Mouse (Mus musculus): ENCODE results near the gene Adam19. TPM values are rescaled to one million over a fixed set of nuclear protein-coding genes. Genes with fewer than 3 reads are reported as not detected.
A peak's percentile ranks its signal among the peaks of the same experiment; 100 is the strongest.

Adam19 gene
- polyA plus RNA-seq, 1 experiment from 2014 or later: 6.5 TPM

DNA sequence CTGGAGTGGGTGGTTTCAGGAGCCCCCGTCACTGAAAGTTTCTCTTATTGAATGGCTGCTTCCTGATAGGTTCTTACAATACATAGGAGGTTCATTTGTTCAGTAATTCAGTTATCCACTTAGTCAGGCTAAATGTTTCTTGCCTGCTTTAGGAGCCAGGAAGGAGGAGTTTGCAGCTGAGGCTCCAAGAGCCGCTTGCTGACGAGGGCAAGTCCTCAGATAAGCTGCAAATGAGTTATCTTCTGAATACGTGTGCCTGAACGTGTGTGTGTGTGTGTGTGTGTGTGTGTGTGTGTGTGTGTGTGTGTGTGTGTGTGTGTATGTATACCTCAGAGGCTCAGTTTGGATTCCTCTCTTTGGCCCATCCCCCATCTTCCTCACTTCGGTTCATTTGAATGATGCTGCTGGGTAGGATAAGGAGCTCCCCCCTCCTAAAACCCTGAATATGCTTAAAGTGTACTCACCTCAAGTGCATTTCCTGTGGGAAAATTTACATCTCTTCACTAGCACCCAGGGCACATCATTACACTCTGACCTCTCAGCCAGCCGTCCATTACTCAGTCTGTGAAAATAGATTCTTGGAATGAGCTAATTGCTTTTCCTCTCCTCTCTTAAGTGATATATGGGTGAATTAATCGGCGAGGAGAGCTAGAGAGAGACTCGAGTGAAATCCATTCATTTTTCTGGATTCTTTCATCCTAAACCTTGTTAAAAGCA is 35.3 kb downstream of the Adam19 start:
- H3K9ac ChIP-seq (ENCODE audit: low read depth, low read length): no peak overlapping the region
- no peak for ATAC-seq (replicated peaks; ENCODE audit: low FRiP score, low read depth)
- peak; percentile 61 for DNase-seq (ENCODE audit: low spot score)
- TF ChIP-seq CTCF (IDR thresholded peaks at IDR 0.05; ENCODE audit: low read depth): no peak
- peaks cover 15% of the 10 kb centered on the region; the same call in 1 of the 2 replicates for H3K4me1 ChIP-seq (replicated peaks; ENCODE audit: insufficient read depth, low read length)
- no peak overlapping the region for H3K4me2 ChIP-seq (ENCODE audit: low read length)
- no peaks in the 10 kb centered on the region for H3K9me3 ChIP-seq (replicated peaks; ENCODE audit: low read length)
- no peak overlapping the region for H3K4me3 ChIP-seq (replicated peaks; ENCODE audit: low read depth, low read length)
- no peak overlapping the region for H3K27ac ChIP-seq
- H3K27me3 ChIP-seq (ENCODE audit: insufficient read depth, low read length): no peaks in the 10 kb centered on the region
- no peaks in the 10 kb centered on the region for H3K36me3 ChIP-seq (ENCODE audit: insufficient read depth, low read length)
- WGBS: 24% methylated on average over 10 of the region's 10 CpGs

DNA sequence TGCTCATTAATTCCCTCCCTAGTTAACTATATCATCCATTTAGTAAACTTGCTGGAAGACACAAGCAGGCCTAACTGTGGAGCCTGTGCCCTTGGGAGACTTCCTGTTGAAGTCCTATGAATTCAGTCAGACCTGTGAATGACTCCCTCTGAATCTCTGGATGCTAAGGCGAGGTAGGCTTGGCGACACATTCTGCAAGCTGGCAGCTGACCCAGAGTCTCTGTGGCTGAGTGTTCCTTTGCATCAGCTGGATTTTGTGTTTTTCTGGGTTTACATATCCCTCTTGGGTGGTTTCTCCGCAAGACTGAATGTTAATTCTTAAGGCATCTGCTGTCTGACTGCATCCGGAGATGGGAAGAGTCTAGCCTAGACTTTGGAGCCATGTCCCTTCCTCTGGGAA is 36.3 kb downstream of the Adam19 start:
- H3K27ac ChIP-seq: no peak overlapping the region
- H3K9ac ChIP-seq (ENCODE audit: low read depth, low read length): no peak overlapping the region
- WGBS: 85% methylated on average over 4 of the region's 4 CpGs
- peaks cover 15% of the 10 kb centered on the region; the same call in 1 of the 2 replicates for H3K4me1 ChIP-seq (replicated peaks; ENCODE audit: insufficient read depth, low read length)
- H3K9me3 ChIP-seq (replicated peaks; ENCODE audit: low read length): no peaks in the 10 kb centered on the region
- DNase-seq (ENCODE audit: low spot score) (no peak), ATAC-seq (replicated peaks; ENCODE audit: low FRiP score, low read depth) (no peak)
- no peaks in the 10 kb centered on the region for H3K36me3 ChIP-seq (ENCODE audit: insufficient read depth, low read length)
- no peak for TF ChIP-seq CTCF (IDR thresholded peaks at IDR 0.05; ENCODE audit: low read depth)
- no peak overlapping the region for H3K4me3 ChIP-seq (replicated peaks; ENCODE audit: low read depth, low read length)
- no peak overlapping the region for H3K4me2 ChIP-seq (ENCODE audit: low read length)
- no peaks in the 10 kb centered on the region for H3K27me3 ChIP-seq (ENCODE audit: insufficient read depth, low read length)

DNA sequence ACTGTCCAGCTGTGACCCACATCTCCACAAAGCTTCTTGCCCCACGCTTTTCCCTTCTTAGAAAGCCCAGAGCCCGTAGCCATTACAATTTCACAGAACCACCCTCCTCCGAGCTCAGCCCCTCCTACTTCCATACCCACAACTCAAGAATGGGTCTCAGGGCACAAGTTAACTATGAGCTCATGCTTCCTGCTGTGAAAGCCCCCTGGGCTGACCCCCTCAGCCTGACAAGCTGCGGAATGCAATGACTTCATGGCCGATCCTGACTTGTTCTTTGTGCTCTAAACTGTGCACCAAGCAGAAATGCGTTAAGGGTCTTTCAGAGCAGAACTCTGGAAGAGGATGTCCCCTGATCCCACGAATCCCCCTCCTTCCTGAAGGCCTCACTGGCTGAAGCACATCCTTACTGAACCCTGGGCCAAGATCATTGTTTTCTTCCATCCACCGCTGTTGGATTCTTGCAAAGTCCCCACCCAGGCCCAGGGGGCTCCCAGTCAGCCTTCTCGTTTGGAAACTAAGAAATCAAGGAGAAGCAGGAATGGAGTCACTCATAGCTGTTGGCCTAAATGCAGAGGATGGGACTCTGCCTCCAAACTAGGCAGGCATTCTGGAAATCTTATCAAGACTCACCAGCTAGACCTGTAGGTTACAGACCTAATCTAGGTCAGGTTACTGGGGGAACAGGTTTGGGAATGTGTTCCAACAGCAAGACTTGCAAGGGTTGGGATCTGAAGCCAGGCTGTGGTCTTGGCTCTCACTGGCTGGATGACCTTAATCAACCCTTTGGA is 39.9 kb downstream of the Adam19 start:
- no peak overlapping the region for H3K27ac ChIP-seq
- TF ChIP-seq CTCF (IDR thresholded peaks at IDR 0.05; ENCODE audit: low read depth): no peak

DNA sequence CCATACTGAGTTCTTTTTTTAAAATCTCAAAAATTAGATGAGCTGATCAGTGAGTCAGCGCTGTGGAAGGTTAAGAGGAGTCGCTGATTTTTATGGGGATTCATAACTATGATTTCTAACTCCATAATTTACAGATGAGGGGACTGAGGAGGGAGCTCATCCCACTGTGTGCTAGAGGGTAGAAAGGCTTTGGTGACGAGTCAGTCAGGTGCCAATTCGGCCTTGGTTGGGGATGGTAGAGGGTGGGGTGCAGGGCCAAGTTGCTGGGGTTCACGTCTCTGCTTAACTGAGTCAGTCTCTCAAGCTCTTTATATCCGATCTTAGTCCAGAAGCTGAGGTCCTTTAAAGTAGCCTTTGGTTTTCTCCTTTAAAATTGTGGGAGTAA is 40.5 kb downstream of the Adam19 start:
- H3K4me2 ChIP-seq (ENCODE audit: low read length): no peak overlapping the region
- no peak overlapping the region for H3K4me3 ChIP-seq (replicated peaks; ENCODE audit: low read depth, low read length)
- DNase-seq (ENCODE audit: low spot score) (no peak), ATAC-seq (replicated peaks; ENCODE audit: low FRiP score, low read depth) (no peak)
- 84% methylated on average over 6 of the region's 6 CpGs for WGBS
- no peak for TF ChIP-seq CTCF (IDR thresholded peaks at IDR 0.05; ENCODE audit: low read depth)
- H3K4me1 ChIP-seq (replicated peaks; ENCODE audit: insufficient read depth, low read length): 0 out of 2 replicates have a peak, but pooled peaks cover 7% of the 10 kb centered on the region
- no peak overlapping the region for H3K27ac ChIP-seq
- H3K36me3 ChIP-seq (ENCODE audit: insufficient read depth, low read length): 0 out of 2 replicates have a peak, but pooled peaks cover 7% of the 10 kb centered on the region
- H3K9ac ChIP-seq (ENCODE audit: low read depth, low read length): no peak overlapping the region
- no peaks in the 10 kb centered on the region for H3K27me3 ChIP-seq (ENCODE audit: insufficient read depth, low read length)
- H3K9me3 ChIP-seq (replicated peaks; ENCODE audit: low read length): no peaks in the 10 kb centered on the region

More for the DNA sequence above, 39.9 kb downstream of the Adam19 start:
- no peak overlapping the region for H3K4me2 ChIP-seq (ENCODE audit: low read length)
- H3K27me3 ChIP-seq (ENCODE audit: insufficient read depth, low read length): no peaks in the 10 kb centered on the region
- 0 out of 2 replicates have a peak, but pooled peaks cover 1% of the 10 kb centered on the region for H3K36me3 ChIP-seq (ENCODE audit: insufficient read depth, low read length)
- 60% methylated on average over 9 of the region's 9 CpGs for WGBS
- DNase-seq (ENCODE audit: low spot score) (peak; percentile 44), ATAC-seq (replicated peaks; ENCODE audit: low FRiP score, low read depth) (no peak)
- H3K4me1 ChIP-seq (replicated peaks; ENCODE audit: insufficient read depth, low read length): peaks cover 10% of the 10 kb centered on the region; the same call in 1 of the 2 replicates
- H3K4me3 ChIP-seq (replicated peaks; ENCODE audit: low read depth, low read length): no peak overlapping the region
- H3K9ac ChIP-seq (ENCODE audit: low read depth, low read length): no peak overlapping the region
- no peaks in the 10 kb centered on the region for H3K9me3 ChIP-seq (replicated peaks; ENCODE audit: low read length)

DNA sequence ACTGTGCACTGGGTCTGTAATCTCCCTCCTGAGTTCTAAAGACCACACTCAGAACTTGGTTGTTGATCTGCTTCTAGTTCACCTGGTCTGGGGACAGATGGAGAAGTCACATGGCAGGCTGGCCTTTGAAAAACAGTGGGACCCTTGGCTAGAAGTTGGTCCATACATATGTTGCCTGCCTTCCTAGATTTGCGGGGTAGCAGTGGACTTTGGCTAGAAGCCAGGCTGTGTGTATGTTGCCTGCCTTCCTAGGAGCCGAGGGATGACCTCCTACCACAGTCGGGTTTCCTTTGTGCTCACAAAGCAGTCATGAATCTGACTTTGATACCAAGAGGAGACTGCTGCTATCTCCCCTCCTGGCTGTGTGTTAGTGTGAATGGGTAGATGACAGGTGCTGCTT is 41.3 kb downstream of the Adam19 start:
- DNase-seq (ENCODE audit: low spot score) (no peak), ATAC-seq (replicated peaks; ENCODE audit: low FRiP score, low read depth) (no peak)
- Histone ChIP-seq H3K27me3 (ENCODE audit: insufficient read depth, low read length) (no peaks in the 10 kb centered on the region), H3K9me3 (replicated peaks; ENCODE audit: low read length) (no peaks in the 10 kb centered on the region), H3K27ac (no peak overlapping the region), H3K9ac (ENCODE audit: low read depth, low read length) (no peak overlapping the region), H3K4me1 (replicated peaks; ENCODE audit: insufficient read depth, low read length) (0 out of 2 replicates have a peak, but pooled peaks cover 3% of the 10 kb centered on the region), H3K36me3 (ENCODE audit: insufficient read depth, low read length) (0 out of 2 replicates have a peak, but pooled peaks cover 7% of the 10 kb centered on the region), H3K4me2 (ENCODE audit: low read length) (no peak overlapping the region), H3K4me3 (replicated peaks; ENCODE audit: low read depth, low read length) (no peak overlapping the region)
- 76% methylated on average over 3 of the region's 3 CpGs for WGBS
- TF ChIP-seq CTCF (IDR thresholded peaks at IDR 0.05; ENCODE audit: low read depth): no peak

DNA sequence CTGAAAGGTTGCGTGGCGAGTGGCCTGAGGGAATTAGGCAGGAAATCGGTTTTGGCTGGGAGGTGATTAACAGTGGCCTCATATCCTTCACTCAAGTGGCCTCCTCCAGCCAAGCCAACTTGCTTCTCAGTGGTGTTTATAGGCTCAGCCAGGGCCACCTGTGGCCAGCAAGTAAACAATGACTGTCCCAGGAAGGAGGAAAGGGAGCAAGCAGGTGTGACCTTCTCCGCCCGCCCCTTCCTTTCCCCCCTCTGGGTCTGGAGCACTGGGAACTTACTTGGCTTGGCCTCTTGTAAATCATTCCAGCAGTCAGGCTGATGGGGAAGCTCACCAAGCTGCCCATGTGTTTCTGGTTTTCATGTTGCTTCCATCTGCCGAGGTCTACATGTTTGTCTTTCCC is 46.3 kb downstream of the Adam19 start:
- DNase-seq (ENCODE audit: low spot score) (no peak), ATAC-seq (replicated peaks; ENCODE audit: low FRiP score, low read depth) (no peak)
- H3K4me1 ChIP-seq (replicated peaks; ENCODE audit: insufficient read depth, low read length): no peaks in the 10 kb centered on the region
- H3K4me2 ChIP-seq (ENCODE audit: low read length): no peak overlapping the region
- no peak overlapping the region for H3K27ac ChIP-seq
- no peak overlapping the region for H3K9ac ChIP-seq (ENCODE audit: low read depth, low read length)
- 46% methylated on average over 6 of the region's 6 CpGs for WGBS
- no peak overlapping the region for H3K4me3 ChIP-seq (replicated peaks; ENCODE audit: low read depth, low read length)
- H3K36me3 ChIP-seq (ENCODE audit: insufficient read depth, low read length): 0 out of 2 replicates have a peak, but pooled peaks cover 7% of the 10 kb centered on the region
- TF ChIP-seq CTCF (IDR thresholded peaks at IDR 0.05; ENCODE audit: low read depth): no peak
- H3K9me3 ChIP-seq (replicated peaks; ENCODE audit: low read length): no peaks in the 10 kb centered on the region
- H3K27me3 ChIP-seq (ENCODE audit: insufficient read depth, low read length): no peaks in the 10 kb centered on the region
